Mouse (Mus musculus): ENCODE measurements at regions not wholly inside any gene's neighbourhood (a gene's known extent, or its start where the extent isn't known, plus 50 kb on each side); places are given as distances from the start of the nearest gene placed in this dataset.
A peak's percentile ranks its signal among the peaks of the same experiment; 100 is the strongest.

DNA sequence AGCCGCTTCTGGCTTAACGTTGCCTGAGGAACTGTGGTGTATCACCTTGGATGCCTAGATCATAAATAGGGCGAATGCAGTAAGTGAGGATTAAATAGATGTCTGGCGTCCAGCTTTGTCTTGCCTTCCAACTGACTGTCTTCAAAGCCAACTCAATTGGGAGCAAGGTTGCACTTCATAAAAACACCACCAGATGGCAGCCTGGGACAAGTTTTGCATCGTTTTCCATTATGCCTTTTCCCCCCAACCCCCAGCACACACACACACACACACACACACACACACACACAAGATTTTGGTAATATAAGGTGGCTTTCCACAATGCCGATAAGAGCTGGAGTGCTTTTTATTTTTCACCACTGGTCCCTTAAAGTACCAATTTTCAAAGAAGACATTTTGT, 209.3 kb downstream of the Mtrr start:
- peak; percentile 6 to 8 for DNase-seq

All from adrenal gland, postnatal 36 days (tissue).